Mouse (Mus musculus): ENCODE measurements around the gene Tril. TPM values are rescaled to one million over a fixed set of nuclear protein-coding genes. Genes with fewer than 3 reads are reported as not detected.

Tril gene
- total RNA-seq, 4 experiments from 2014 or later = 5.1 to 13.0 (median 8.1) TPM

Other genes starting within 250 kb of the Tril start
- not detected for gene Cpvl, start 157.8 kb upstream of the Tril start, total RNA-seq (2022)
- gene Chn2, start 218.7 kb upstream of the Tril start, total RNA-seq (2022) = 10 to 100 TPM in 2 of 4 experiments, 1 to 10 TPM in 2; 7.1 to 24.4 (median 16.6) TPM

Measured in adrenal gland, adult 8-10 months (tissue).